Mouse (Mus musculus): ENCODE results near the gene Pde10a. TPM values are rescaled to one million over a fixed set of nuclear protein-coding genes. Genes with fewer than 3 reads are reported as not detected.

Gene Pde10a
- polyA plus RNA-seq, 1 experiment from 2014 or later: 10.7 TPM

GRCm38 (mm10) chr17:8851846-8852245 lies 326.7 kb downstream of the Pde10a start:
- no peak for ATAC-seq (ENCODE audit: low FRiP score)
- Histone ChIP-seq H3K9me3 (no peaks in the 10 kb centered on the region), H3K9ac (no peak overlapping the region), H3K36me3 (replicated peaks) (no peaks in the 10 kb centered on the region), H3K4me2 (no peak overlapping the region), H3K27ac (no peak overlapping the region), H3K4me3 (replicated peaks) (no peak overlapping the region), H3K4me1 (peaks cover 11% of the 10 kb centered on the region), H3K27me3 (no peaks in the 10 kb centered on the region)
- whole genome bisulfite sequencing: 95% methylated on average over 6 of the region's 6 CpGs

- Histone ChIP-seq H3K4me3 (replicated peaks) (peak overlapping the region; percentile 20), H3K27ac (no peak overlapping the region), H3K9me3 (no peaks in the 10 kb centered on the region), H3K36me3 (replicated peaks) (no peaks in the 10 kb centered on the region), H3K4me1 (peaks cover 23% of the 10 kb centered on the region), H3K9ac (no peak overlapping the region), H3K27me3 (no peaks in the 10 kb centered on the region), H3K4me2 (peak overlapping the region; percentile 41)
- peak; percentile 49 for ATAC-seq (ENCODE audit: low FRiP score)
- 44% methylated on average over 22 of the region's 22 CpGs for WGBS
These were observed 331.5 kb downstream of the Pde10a start for GRCm38 (mm10) chr17:8856430-8857371.

GRCm38 (mm10) chr17:8858636-8859421 lies 333.7 kb downstream of the Pde10a start:
- peaks cover 28% of the 10 kb centered on the region for H3K4me1 ChIP-seq
- no peaks in the 10 kb centered on the region for H3K9me3 ChIP-seq
- H3K9ac ChIP-seq: no peak overlapping the region
- ATAC-seq (ENCODE audit: low FRiP score): no peak
- H3K4me3 ChIP-seq (replicated peaks): no peak overlapping the region
- H3K36me3 ChIP-seq (replicated peaks): no peaks in the 10 kb centered on the region
- 68% methylated on average over 23 of the region's 23 CpGs for WGBS
- H3K4me2 ChIP-seq: no peak overlapping the region
- no peaks in the 10 kb centered on the region for H3K27me3 ChIP-seq
- H3K27ac ChIP-seq: no peak overlapping the region

- Histone ChIP-seq H3K36me3 (replicated peaks) (no peaks in the 10 kb centered on the region), H3K4me1 (peaks cover 28% of the 10 kb centered on the region), H3K9me3 (no peaks in the 10 kb centered on the region), H3K27ac (no peak overlapping the region), H3K9ac (no peak overlapping the region), H3K4me3 (replicated peaks) (no peak overlapping the region), H3K27me3 (no peaks in the 10 kb centered on the region), H3K4me2 (no peak overlapping the region)
- WGBS: 84% methylated on average over 4 of the region's 4 CpGs
- no peak for ATAC-seq (ENCODE audit: low FRiP score)
These were observed 334.3 kb downstream of the Pde10a start for GRCm38 (mm10) chr17:8859489-8859888.

- 79% methylated on average over 8 of the region's 8 CpGs for WGBS
- Histone ChIP-seq H3K4me3 (replicated peaks) (no peak overlapping the region), H3K9me3 (no peaks in the 10 kb centered on the region), H3K4me1 (peaks cover 19% of the 10 kb centered on the region), H3K36me3 (replicated peaks) (no peaks in the 10 kb centered on the region), H3K27me3 (no peaks in the 10 kb centered on the region), H3K9ac (no peak overlapping the region), H3K27ac (no peak overlapping the region), H3K4me2 (no peak overlapping the region)
- no peak for ATAC-seq (ENCODE audit: low FRiP score)
These were observed 339.7 kb downstream of the Pde10a start for GRCm38 (mm10) chr17:8864638-8865497.

GRCm38 (mm10) chr17:8867331-8868237 lies 342.4 kb downstream of the Pde10a start:
- WGBS: 85% methylated on average over 24 of the region's 25 CpGs

GRCm38 (mm10) chr17:8869287-8869686 lies 344.1 kb downstream of the Pde10a start:
- H3K4me1 ChIP-seq: peaks cover 27% of the 10 kb centered on the region
- H3K9ac ChIP-seq: no peak overlapping the region
- H3K4me2 ChIP-seq: no peak overlapping the region
- H3K27me3 ChIP-seq: no peaks in the 10 kb centered on the region
- WGBS: 92% methylated on average over 10 of the region's 10 CpGs
- no peak overlapping the region for H3K4me3 ChIP-seq (replicated peaks)
- no peaks in the 10 kb centered on the region for H3K36me3 ChIP-seq (replicated peaks)
- no peaks in the 10 kb centered on the region for H3K9me3 ChIP-seq
- H3K27ac ChIP-seq: no peak overlapping the region
- ATAC-seq (ENCODE audit: low FRiP score): no peak

More at GRCm38 (mm10) chr17:8867331-8868237, 342.4 kb downstream of the Pde10a start:
- Histone ChIP-seq H3K4me1 (peaks cover 26% of the 10 kb centered on the region), H3K36me3 (replicated peaks) (no peaks in the 10 kb centered on the region), H3K9ac (no peak overlapping the region), H3K4me3 (replicated peaks) (no peak overlapping the region), H3K9me3 (no peaks in the 10 kb centered on the region), H3K27me3 (no peaks in the 10 kb centered on the region), H3K4me2 (no peak overlapping the region), H3K27ac (no peak overlapping the region)
- ATAC-seq (ENCODE audit: low FRiP score): no peak

GRCm38 (mm10) chr17:8870848-8871247 lies 345.7 kb downstream of the Pde10a start:
- peaks cover 27% of the 10 kb centered on the region for H3K4me1 ChIP-seq
- H3K4me2 ChIP-seq: no peak overlapping the region
- no peaks in the 10 kb centered on the region for H3K36me3 ChIP-seq (replicated peaks)
- no peak overlapping the region for H3K9ac ChIP-seq
- no peak for ATAC-seq (ENCODE audit: low FRiP score)
- H3K4me3 ChIP-seq (replicated peaks): no peak overlapping the region
- H3K9me3 ChIP-seq: no peaks in the 10 kb centered on the region
- WGBS: 90% methylated on average over 7 of the region's 7 CpGs
- no peak overlapping the region for H3K27ac ChIP-seq
- no peaks in the 10 kb centered on the region for H3K27me3 ChIP-seq

- WGBS: 82% methylated on average over 7 of the region's 7 CpGs
- Histone ChIP-seq H3K36me3 (replicated peaks) (no peaks in the 10 kb centered on the region), H3K9me3 (no peaks in the 10 kb centered on the region), H3K4me1 (peaks cover 27% of the 10 kb centered on the region), H3K4me3 (replicated peaks) (no peak overlapping the region), H3K9ac (no peak overlapping the region), H3K27ac (no peak overlapping the region), H3K27me3 (no peaks in the 10 kb centered on the region), H3K4me2 (no peak overlapping the region)
- no peak for ATAC-seq (ENCODE audit: low FRiP score)
These were observed 346.2 kb downstream of the Pde10a start for GRCm38 (mm10) chr17:8871396-8871795.

GRCm38 (mm10) chr17:8871997-8872593 lies 346.9 kb downstream of the Pde10a start:
- Histone ChIP-seq H3K9me3 (no peaks in the 10 kb centered on the region), H3K9ac (no peak overlapping the region), H3K4me2 (no peak overlapping the region), H3K27me3 (no peaks in the 10 kb centered on the region), H3K27ac (peak overlapping the region; percentile 57; the same call in 1 of the 2 replicates), H3K4me1 (peaks cover 27% of the 10 kb centered on the region), H3K36me3 (replicated peaks) (no peaks in the 10 kb centered on the region), H3K4me3 (replicated peaks) (no peak overlapping the region)
- ATAC-seq (ENCODE audit: low FRiP score): peak; percentile 49; the same call in 1 of the 2 replicates
- 63% methylated on average over 12 of the region's 12 CpGs for WGBS

GRCm38 (mm10) chr17:8872611-8873010 lies 347.4 kb downstream of the Pde10a start:
- no peak for ATAC-seq (ENCODE audit: low FRiP score)

More at GRCm38 (mm10) chr17:8872611-8873010, 347.4 kb downstream of the Pde10a start:
- Histone ChIP-seq H3K9ac (no peak overlapping the region), H3K4me1 (peaks cover 23% of the 10 kb centered on the region), H3K27ac (peak overlapping the region; percentile 57; the same call in 1 of the 2 replicates), H3K4me2 (no peak overlapping the region), H3K9me3 (no peaks in the 10 kb centered on the region), H3K27me3 (no peaks in the 10 kb centered on the region), H3K4me3 (replicated peaks) (no peak overlapping the region), H3K36me3 (replicated peaks) (no peaks in the 10 kb centered on the region)
- 59% methylated on average over 8 of the region's 8 CpGs for WGBS

Data from forebrain, embryonic 12.5 days (tissue).